Mouse (Mus musculus) heart, postnatal 10 days (tissue): ENCODE measurements around the gene Exosc7. TPM values are rescaled to one million over a fixed set of nuclear protein-coding genes. Genes with fewer than 3 reads are reported as not detected.
A peak's percentile ranks its signal among the peaks of the same experiment; 100 is the strongest.

Source experiments
- DNase-seq, 2 experiments: peaks; one replicate each; pipeline ENCODE4 v3.0.0; 2021
- intact Hi-C: fragments of 180-260 bp; cut with DNase I; formaldehyde crosslinking; loops from one replicate; pipeline ENCODE4 v1.15.1; 2025
- total RNA-seq, 2 experiments: library from RNA; stranded (reverse); gene quantifications; 2 replicates each; pipeline ENCODE4 v1.2.3; 2021

Exosc7 gene
- total RNA-seq, 2 experiments from 2014 or later: 23.0 to 29.2 TPM

DNA sequence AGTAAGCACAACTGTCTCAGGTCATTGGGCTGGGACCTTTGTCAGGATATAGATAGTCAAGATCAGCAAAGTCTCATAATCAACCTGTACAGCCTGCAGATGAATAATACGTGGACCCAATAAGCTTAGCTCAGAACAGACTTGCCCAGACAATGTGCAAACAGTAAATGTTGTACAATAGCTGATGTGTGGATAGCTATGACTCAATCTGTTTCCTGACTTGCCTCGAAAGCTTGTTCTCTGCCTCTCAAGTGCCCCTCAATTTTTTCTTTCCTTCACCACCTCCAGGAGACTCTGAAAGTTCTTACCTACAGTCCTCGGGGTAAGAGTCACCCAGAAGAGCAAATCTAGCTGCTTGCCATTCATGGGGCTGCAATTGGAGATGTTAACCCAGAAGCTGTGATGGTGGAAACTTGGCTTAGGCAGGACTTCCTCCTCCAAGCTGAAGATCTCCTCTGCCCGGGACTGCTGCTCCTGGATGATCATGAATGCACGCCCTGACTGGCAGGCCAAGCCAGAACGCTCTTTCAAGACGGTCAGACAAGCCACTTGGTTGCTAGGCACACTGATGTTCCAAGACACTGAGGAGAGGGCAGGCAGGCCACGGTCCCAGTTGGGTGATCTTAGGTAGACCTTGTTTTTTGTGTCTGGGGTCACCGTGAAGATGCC, 64.5 kb downstream of the Exosc7 start:
- DNase-seq: no peak
- intact Hi-C loops: no loop called here

DNA sequence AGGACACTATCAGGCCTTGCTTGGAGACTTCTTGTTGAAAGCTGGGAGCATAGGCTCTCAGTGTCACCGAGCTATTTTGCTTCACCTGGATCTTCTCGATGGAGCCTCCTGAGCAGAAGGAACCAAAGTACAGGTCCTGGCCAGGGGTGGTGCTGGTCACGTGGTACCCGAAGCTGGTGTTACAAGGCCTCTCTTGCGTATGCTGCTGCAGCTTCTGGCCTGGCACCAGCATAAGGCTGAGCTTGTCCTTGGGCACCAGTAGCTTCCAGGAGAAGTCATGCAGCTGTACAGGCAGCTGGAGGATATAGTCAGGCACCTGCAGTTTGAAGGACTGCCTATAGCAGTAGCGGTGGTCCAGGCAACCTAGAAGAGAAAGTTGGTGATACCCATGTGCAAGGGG, 67.0 kb downstream of the Exosc7 start:
- intact Hi-C loops: no loop called here
- no peak for DNase-seq

DNA sequence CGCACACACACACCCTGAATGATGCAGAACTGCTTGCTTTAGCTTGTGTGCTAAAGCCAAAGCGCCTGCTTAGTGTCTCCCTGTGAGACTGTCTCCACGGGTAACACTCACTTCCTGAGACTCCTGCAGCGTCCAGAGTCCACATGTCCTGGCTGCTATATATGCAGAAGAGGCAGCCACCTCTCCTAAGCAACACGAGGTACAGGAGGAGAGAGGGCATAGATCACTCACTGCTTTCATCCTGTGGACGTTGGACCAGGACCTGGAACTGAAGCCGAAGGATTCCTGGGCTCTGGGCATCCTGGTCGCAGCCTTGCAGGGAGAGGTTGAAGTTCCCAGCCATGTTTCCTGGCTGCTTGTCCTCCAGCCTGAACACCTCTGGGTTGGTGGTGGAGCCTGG, 70.2 kb downstream of the Exosc7 start:
- DNase-seq: no peak
- intact Hi-C loops: no loop called here

DNA sequence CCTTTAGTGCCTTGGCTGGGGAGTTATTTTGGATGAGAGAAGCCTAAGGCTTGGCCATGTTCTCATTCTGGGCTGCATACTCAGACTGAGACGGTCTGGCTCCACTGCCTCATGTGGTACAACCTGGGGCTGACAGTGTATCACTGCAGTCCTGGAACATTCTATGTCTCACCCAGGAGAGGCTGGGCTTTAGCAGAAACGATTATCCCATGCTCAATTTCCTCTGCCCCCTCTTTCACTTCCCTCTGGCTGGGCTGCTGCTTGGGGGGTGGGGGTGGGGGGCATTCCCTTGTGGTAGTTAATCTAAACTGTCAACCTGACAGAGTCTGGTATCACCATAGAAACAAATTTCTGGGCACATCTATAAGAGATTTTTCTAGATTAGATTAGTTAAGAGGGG, 72.5 kb downstream of the Exosc7 start:
- intact Hi-C loops: no loop called here
- peak; percentile 17 to 19 for DNase-seq

Other genes with a start within 250 kb of the Exosc7 start
- 100 to 1,000 TPM in 1 of 2 experiments, 10 to 100 TPM in 1; 94.5 to 117 TPM for gene Zfp445, start 247.2 kb upstream of the Exosc7 start, total RNA-seq
- gene Zkscan7, start 227.5 kb upstream of the Exosc7 start, total RNA-seq: 1 to 10 TPM; 4.6 to 6.4 TPM
- gene Zfp105, start 190.1 kb upstream of the Exosc7 start, total RNA-seq: 1 to 10 TPM; 5.6 to 6.9 TPM
- gene 1110059G10Rik, start 162.2 kb upstream of the Exosc7 start, total RNA-seq: 10 to 100 TPM; 19.8 to 20.3 TPM
- 10 to 100 TPM in 1 of 2 experiments, 1 to 10 TPM in 1; 7.0 to 11.2 TPM for gene Kif15, start 162.2 kb upstream of the Exosc7 start, total RNA-seq
- gene Tmem42, start 91.9 kb upstream of the Exosc7 start, total RNA-seq: 10 to 100 TPM; 12.3 to 12.4 TPM
- gene Tgm4, start 78.5 kb upstream of the Exosc7 start, total RNA-seq: not detected
- 10 to 100 TPM; 50.7 to 53.5 TPM for gene Zdhhc3, start within 50 bp of the Exosc7 start, total RNA-seq
- gene Clec3b, start 37.7 kb downstream of the Exosc7 start, total RNA-seq: 10 to 100 TPM; 69.1 to 72.0 TPM
- under 1 TPM; 0.07 to 0.20 TPM for gene Cdcp1, start 102.8 kb downstream of the Exosc7 start, total RNA-seq
- gene Tmem158, start 147.5 kb downstream of the Exosc7 start, total RNA-seq: 10 to 100 TPM; 15.9 to 16.6 TPM